Mouse (Mus musculus) CD4-positive, CD25-positive, alpha-beta regulatory T cell, adult 4 months (primary cell): Measurements from ENCODE around the gene Mvk. TPM values are rescaled to one million over a fixed set of nuclear protein-coding genes. Genes with fewer than 3 reads are reported as not detected.

Source experiments
- polyA plus RNA-seq, 2 experiments: library from polyadenylated mRNA; unstranded; fragments of 100-300 nt; shearing (Covaris generic); gene quantifications; one replicate each; pipeline ENCODE4 v1.2.1; 2017

Mvk gene
- polyA plus RNA-seq, 2 experiments from 2014 or later: 11.2 to 17.5 TPM

Other genes with a start within 250 kb of the Mvk start
- gene Foxn4, start 170.5 kb upstream of the Mvk start, polyA plus RNA-seq: not detected
- gene Myo1h, start 155.1 kb upstream of the Mvk start, polyA plus RNA-seq: 1 to 10 TPM; 4.3 to 5.7 TPM
- gene Kctd10, start 63.8 kb upstream of the Mvk start, polyA plus RNA-seq: 10 to 100 TPM; 56.6 to 82.2 TPM
- 10 to 100 TPM; 28.8 to 44.7 TPM for gene Ube3b, start 63.7 kb upstream of the Mvk start, polyA plus RNA-seq
- 1 to 10 TPM; 5.0 to 7.4 TPM for gene Mmab, start 209 bp upstream of the Mvk start, polyA plus RNA-seq
- not detected for gene Fam222a, start 123.7 kb downstream of the Mvk start, polyA plus RNA-seq
- 1 to 10 TPM in 1 of 2 experiments, under 1 TPM in 1; 0.13 to 1.4 TPM for gene Trpv4, start 214.2 kb downstream of the Mvk start, polyA plus RNA-seq
- gene Gltp, start 246.7 kb downstream of the Mvk start, polyA plus RNA-seq: 100 to 1,000 TPM; 217 to 251 TPM